Mouse (Mus musculus) testis, postnatal 10 days (tissue): Measurements from ENCODE around the gene Nacc1.
A peak's percentile ranks its signal among the peaks of the same experiment; 100 is the strongest.

Source experiments
- DNase-seq: peaks from one replicate; pipeline ENCODE4 v3.0.0; 2021; ENCODE audit warnings: low spot score

Nacc1 gene

GRCm38 (mm10) chr8:84714161-84714560, 26.5 kb upstream of the Nacc1 start:
- DNase-seq = no peak

- DNase-seq = no peak
Observed at GRCm38 (mm10) chr8:84713381-84713780, 25.7 kb upstream of the Nacc1 start.

GRCm38 (mm10) chr8:84712759-84713120, 25.1 kb upstream of the Nacc1 start:
- no peak for DNase-seq

- DNase-seq = no peak
Observed at GRCm38 (mm10) chr8:84711933-84712758, 24.5 kb upstream of the Nacc1 start.

- no peak for DNase-seq
Observed at GRCm38 (mm10) chr8:84711312-84711711, 23.6 kb upstream of the Nacc1 start.

GRCm38 (mm10) chr8:84709931-84710330, 22.3 kb upstream of the Nacc1 start:
- DNase-seq = no peak

- peak; percentile 91 for DNase-seq
Observed at GRCm38 (mm10) chr8:84708774-84709475, 21.3 kb upstream of the Nacc1 start.

- DNase-seq = peak; percentile 69
Observed at GRCm38 (mm10) chr8:84708071-84708541, 20.4 kb upstream of the Nacc1 start.

- no peak for DNase-seq
Observed at GRCm38 (mm10) chr8:84707267-84707883, 19.7 kb upstream of the Nacc1 start.

- peak; percentile 69 for DNase-seq
Observed at GRCm38 (mm10) chr8:84706610-84707266, 19.1 kb upstream of the Nacc1 start.

- DNase-seq = no peak
Observed at GRCm38 (mm10) chr8:84705960-84706359, 18.3 kb upstream of the Nacc1 start.

GRCm38 (mm10) chr8:84704867-84705831, 17.5 kb upstream of the Nacc1 start:
- DNase-seq = peak; percentile 75

- DNase-seq = peak; percentile 89
Observed at GRCm38 (mm10) chr8:84704356-84704755, 16.7 kb upstream of the Nacc1 start.

- no peak for DNase-seq
Observed at GRCm38 (mm10) chr8:84703466-84704249, 16.0 kb upstream of the Nacc1 start.

GRCm38 (mm10) chr8:84702963-84703465, 15.4 kb upstream of the Nacc1 start:
- DNase-seq = no peak

GRCm38 (mm10) chr8:84702561-84702960, 14.9 kb upstream of the Nacc1 start:
- DNase-seq = no peak

GRCm38 (mm10) chr8:84700941-84701911, 13.6 kb upstream of the Nacc1 start, which contains the start of gene Lyl1:
Gene Lyl1 (plus strand): TSS chr8:84701457.
- DNase-seq = peak; percentile 69

GRCm38 (mm10) chr8:84700526-84700925, 12.9 kb upstream of the Nacc1 start:
- no peak for DNase-seq

- peak; percentile 79 for DNase-seq
Observed at GRCm38 (mm10) chr8:84699861-84700322, 12.2 kb upstream of the Nacc1 start.
